Mouse (Mus musculus): ENCODE results near the gene Helz2. TPM values are rescaled to one million over a fixed set of nuclear protein-coding genes. Genes with fewer than 3 reads are reported as not detected.

Helz2 gene
- polyA plus RNA-seq, 1 experiment from 2014 or later: 1.7 TPM

DNA sequence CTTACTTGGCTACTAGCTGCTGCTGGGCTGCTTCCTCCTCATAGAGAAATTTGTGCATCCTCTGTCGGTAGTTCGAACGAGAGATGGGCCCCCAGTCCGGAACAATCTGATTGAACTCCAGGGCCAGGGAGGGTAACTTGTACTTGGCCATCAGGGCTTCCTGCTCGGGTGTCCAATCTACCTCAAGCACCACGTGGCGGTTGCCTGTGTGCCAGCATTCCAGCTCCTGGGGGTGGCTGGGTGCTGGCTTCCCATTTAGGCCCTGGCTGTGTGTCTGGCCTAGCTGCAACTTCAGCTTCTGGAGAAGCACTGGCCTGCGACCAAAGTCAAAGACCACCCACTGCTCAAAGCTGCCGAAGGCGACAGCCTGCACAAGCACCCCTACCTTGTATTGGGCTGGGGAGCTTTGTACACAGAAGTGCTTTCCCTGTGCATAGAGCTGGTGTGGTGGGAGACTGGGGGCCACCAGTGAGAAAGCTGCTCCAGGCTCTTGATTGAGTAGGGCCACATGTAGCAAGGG lies 3.7 kb downstream of the Helz2 start:
- H3K36me3 ChIP-seq: peaks cover 27% of the 10 kb centered on the region
- no peak overlapping the region for H3K9ac ChIP-seq
- H3K4me3 ChIP-seq: no peak overlapping the region
- WGBS: 76% methylated on average over 10 of the region's 10 CpGs
- peaks cover 8% of the 10 kb centered on the region; the same call in 1 of the 2 replicates for H3K4me1 ChIP-seq (replicated peaks)
- ATAC-seq (ENCODE audit: insufficient number of reproducible peaks, low FRiP score): no peak
- H3K27ac ChIP-seq (ENCODE audit: poor library complexity, severe bottlenecking): no peak overlapping the region
- no peak overlapping the region for H3K4me2 ChIP-seq
- no peaks in the 10 kb centered on the region for H3K27me3 ChIP-seq (replicated peaks)
- no peaks in the 10 kb centered on the region for H3K9me3 ChIP-seq (replicated peaks)

GRCm38 (mm10) chr2:181237251-181238014 lies 4.4 kb downstream of the Helz2 start:
- H3K36me3 ChIP-seq: peaks cover 34% of the 10 kb centered on the region
- no peak for ATAC-seq (ENCODE audit: insufficient number of reproducible peaks, low FRiP score)
- H3K4me2 ChIP-seq: no peak overlapping the region
- H3K9ac ChIP-seq: no peak overlapping the region
- WGBS: 87% methylated on average over 17 of the region's 17 CpGs
- no peak overlapping the region for H3K4me3 ChIP-seq
- H3K4me1 ChIP-seq (replicated peaks): peaks cover 7% of the 10 kb centered on the region; the same call in 1 of the 2 replicates
- H3K9me3 ChIP-seq (replicated peaks): no peaks in the 10 kb centered on the region
- H3K27me3 ChIP-seq (replicated peaks): no peaks in the 10 kb centered on the region; the same call in 1 of the 2 replicates
- no peak overlapping the region for H3K27ac ChIP-seq (ENCODE audit: poor library complexity, severe bottlenecking)

GRCm38 (mm10) chr2:181235681-181236566 lies 5.9 kb downstream of the Helz2 start:
- Histone ChIP-seq H3K36me3 (peaks cover 44% of the 10 kb centered on the region), H3K9me3 (replicated peaks) (no peaks in the 10 kb centered on the region), H3K4me2 (no peak overlapping the region), H3K4me3 (no peak overlapping the region), H3K4me1 (replicated peaks) (no peaks in the 10 kb centered on the region), H3K9ac (no peak overlapping the region), H3K27ac (ENCODE audit: poor library complexity, severe bottlenecking) (no peak overlapping the region), H3K27me3 (replicated peaks) (no peaks in the 10 kb centered on the region; the same call in 1 of the 2 replicates)
- WGBS: 77% methylated on average over 23 of the region's 23 CpGs
- no peak for ATAC-seq (ENCODE audit: insufficient number of reproducible peaks, low FRiP score)

DNA sequence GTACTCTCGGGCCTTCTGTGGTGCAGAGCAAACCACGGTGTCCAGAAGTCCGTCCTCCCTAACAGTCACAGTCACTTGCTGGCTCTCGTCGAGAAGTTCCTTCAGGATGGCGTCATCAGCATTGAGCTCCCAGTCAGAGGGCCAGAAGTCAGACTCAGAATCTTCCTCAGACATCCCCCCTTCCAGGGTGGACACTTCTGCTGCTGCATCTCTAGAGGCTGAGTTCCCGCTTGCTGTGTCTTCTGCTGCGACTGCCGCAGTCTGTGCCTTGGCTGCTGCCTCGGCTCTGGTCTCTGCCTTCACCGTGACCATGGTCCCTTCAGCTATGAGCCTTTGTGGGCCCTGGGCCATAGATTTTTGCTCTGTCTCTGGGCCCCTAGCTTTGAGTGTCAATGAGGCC lies 7.1 kb downstream of the Helz2 start:
- WGBS: 91% methylated on average over 11 of the region's 11 CpGs
- no peak for ATAC-seq (ENCODE audit: insufficient number of reproducible peaks, low FRiP score)
- Histone ChIP-seq H3K9me3 (replicated peaks) (no peaks in the 10 kb centered on the region), H3K36me3 (peaks cover 53% of the 10 kb centered on the region), H3K4me3 (no peak overlapping the region), H3K27me3 (replicated peaks) (no peaks in the 10 kb centered on the region; the same call in 1 of the 2 replicates), H3K9ac (no peak overlapping the region), H3K4me2 (no peak overlapping the region), H3K27ac (ENCODE audit: poor library complexity, severe bottlenecking) (no peak overlapping the region), H3K4me1 (replicated peaks) (no peaks in the 10 kb centered on the region)

- no peaks in the 10 kb centered on the region; the same call in 1 of the 2 replicates for H3K27me3 ChIP-seq (replicated peaks)
- no peaks in the 10 kb centered on the region for H3K9me3 ChIP-seq (replicated peaks)
- H3K4me3 ChIP-seq: no peak overlapping the region
- H3K9ac ChIP-seq: no peak overlapping the region
- no peak for ATAC-seq (ENCODE audit: insufficient number of reproducible peaks, low FRiP score)
- peaks cover 63% of the 10 kb centered on the region for H3K36me3 ChIP-seq
- H3K4me2 ChIP-seq: no peak overlapping the region
- H3K27ac ChIP-seq (ENCODE audit: poor library complexity, severe bottlenecking): no peak overlapping the region
- WGBS: 82% methylated on average over 15 of the region's 15 CpGs
- no peaks in the 10 kb centered on the region for H3K4me1 ChIP-seq (replicated peaks)
These were observed 8.4 kb downstream of the Helz2 start for GRCm38 (mm10) chr2:181233443-181233842.

DNA sequence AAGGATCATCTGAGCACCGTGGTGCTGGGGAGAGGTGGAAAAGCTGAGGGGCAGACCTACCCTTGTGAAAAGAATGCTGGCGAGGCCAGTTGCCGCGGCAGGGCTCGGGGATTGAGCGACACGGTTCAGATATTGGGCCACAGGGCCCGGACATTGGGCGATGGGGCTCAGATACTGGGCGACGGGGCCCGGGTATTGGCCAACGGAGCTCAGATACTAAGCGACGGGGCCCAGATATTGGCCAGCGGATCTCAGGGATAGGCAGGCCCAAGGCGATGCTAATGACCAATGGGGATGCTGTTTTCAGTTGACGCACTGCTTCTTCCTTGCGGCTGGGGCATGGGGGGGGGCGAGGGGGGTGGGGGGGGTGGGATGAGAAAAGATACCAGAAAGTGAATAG lies 10.7 kb downstream of the Helz2 start:
- no peak overlapping the region for H3K9ac ChIP-seq
- no peak overlapping the region for H3K27ac ChIP-seq (ENCODE audit: poor library complexity, severe bottlenecking)
- ATAC-seq (ENCODE audit: insufficient number of reproducible peaks, low FRiP score): no peak
- no peaks in the 10 kb centered on the region; the same call in 1 of the 2 replicates for H3K27me3 ChIP-seq (replicated peaks)
- WGBS: 67% methylated on average over 20 of the region's 20 CpGs
- H3K4me3 ChIP-seq: no peak overlapping the region
- H3K36me3 ChIP-seq: peaks cover 57% of the 10 kb centered on the region
- H3K9me3 ChIP-seq (replicated peaks): no peaks in the 10 kb centered on the region
- no peaks in the 10 kb centered on the region for H3K4me1 ChIP-seq (replicated peaks)
- no peak overlapping the region for H3K4me2 ChIP-seq

GRCm38 (mm10) chr2:181228335-181228734 lies 13.5 kb downstream of the Helz2 start:
- peaks cover 48% of the 10 kb centered on the region for H3K36me3 ChIP-seq
- H3K9ac ChIP-seq: no peak overlapping the region; the same call in 1 of the 2 replicates
- no peak overlapping the region for H3K4me3 ChIP-seq
- no peaks in the 10 kb centered on the region for H3K9me3 ChIP-seq (replicated peaks)
- H3K4me1 ChIP-seq (replicated peaks): no peaks in the 10 kb centered on the region
- no peak overlapping the region for H3K4me2 ChIP-seq
- no peaks in the 10 kb centered on the region; the same call in 1 of the 2 replicates for H3K27me3 ChIP-seq (replicated peaks)
- 59% methylated on average over 1 of the region's 1 CpGs for WGBS
- ATAC-seq (ENCODE audit: insufficient number of reproducible peaks, low FRiP score): no peak
- no peak overlapping the region for H3K27ac ChIP-seq (ENCODE audit: poor library complexity, severe bottlenecking)

- no peak overlapping the region for H3K4me3 ChIP-seq
- no peak for ATAC-seq (ENCODE audit: insufficient number of reproducible peaks, low FRiP score)
- no peak overlapping the region for H3K27ac ChIP-seq (ENCODE audit: poor library complexity, severe bottlenecking)
- H3K9ac ChIP-seq: no peak overlapping the region
- H3K27me3 ChIP-seq (replicated peaks): no peaks in the 10 kb centered on the region
- no peak overlapping the region for H3K4me2 ChIP-seq
- 70% methylated on average over 3 of the region's 3 CpGs for WGBS
- no peaks in the 10 kb centered on the region for H3K9me3 ChIP-seq (replicated peaks)
- H3K4me1 ChIP-seq (replicated peaks): no peaks in the 10 kb centered on the region
- peaks cover 36% of the 10 kb centered on the region for H3K36me3 ChIP-seq
These were observed 14.7 kb downstream of the Helz2 start for GRCm38 (mm10) chr2:181227122-181227521.

DNA sequence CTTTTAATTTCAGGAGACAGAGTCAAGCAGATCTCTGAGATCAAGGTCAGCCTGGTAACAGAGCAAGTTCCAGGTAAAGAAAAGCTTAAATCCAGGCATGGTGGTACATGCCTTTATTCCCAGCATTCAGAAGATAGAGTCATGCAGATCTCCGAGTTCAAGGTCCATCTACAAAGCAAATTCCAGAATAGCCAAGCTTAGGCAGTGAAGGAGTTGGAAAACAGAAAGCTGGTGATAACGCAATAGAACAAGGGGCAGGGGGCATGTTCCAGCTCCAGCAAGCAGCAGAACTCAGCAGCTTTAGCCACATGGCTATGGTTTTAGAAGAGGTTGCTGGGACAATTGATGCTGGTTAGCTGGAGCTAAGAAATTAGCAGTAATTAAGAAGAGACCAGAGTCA lies 16.8 kb downstream of the Helz2 start:
- Histone ChIP-seq H3K36me3 (peaks cover 20% of the 10 kb centered on the region), H3K4me2 (no peak overlapping the region), H3K27me3 (replicated peaks) (peaks cover 10% of the 10 kb centered on the region; the same call in 1 of the 2 replicates), H3K27ac (ENCODE audit: poor library complexity, severe bottlenecking) (no peak overlapping the region), H3K9me3 (replicated peaks) (no peaks in the 10 kb centered on the region), H3K9ac (no peak overlapping the region), H3K4me1 (replicated peaks) (peaks cover 5% of the 10 kb centered on the region), H3K4me3 (no peak overlapping the region)
- no peak for ATAC-seq (ENCODE audit: insufficient number of reproducible peaks, low FRiP score)
- 69% methylated on average over 2 of the region's 2 CpGs for WGBS

GRCm38 (mm10) chr2:181220361-181220760 lies 21.5 kb downstream of the Helz2 start:
- WGBS: 56% methylated on average over 2 of the region's 2 CpGs
- peak overlapping the region; percentile 37; the same call in 1 of the 2 replicates for H3K4me3 ChIP-seq
- no peak overlapping the region for H3K9ac ChIP-seq
- H3K4me1 ChIP-seq (replicated peaks): peaks cover 16% of the 10 kb centered on the region
- no peak for ATAC-seq (ENCODE audit: insufficient number of reproducible peaks, low FRiP score)
- H3K27me3 ChIP-seq (replicated peaks): peaks cover 19% of the 10 kb centered on the region
- no peaks in the 10 kb centered on the region for H3K9me3 ChIP-seq (replicated peaks)
- H3K36me3 ChIP-seq: no peaks in the 10 kb centered on the region
- peak overlapping the region; percentile 72 for H3K4me2 ChIP-seq
- no peak overlapping the region for H3K27ac ChIP-seq (ENCODE audit: poor library complexity, severe bottlenecking)
